ENCODE assay signal across 13 mouse cellular contexts in genomic region chr1:136953444-136954107, GRCm38 (mm10). TPM values are rescaled to one million over a fixed set of nuclear protein-coding genes. Genes with fewer than 3 reads are reported as not detected.
A peak's percentile ranks its signal among the peaks of the same experiment; 100 is the strongest.
DNase-seq lines count a peak whose midpoint lies in the region; ATAC-seq and TF ChIP-seq lines count a peak whose summit lies in the region.
"Had no signal": no experiment of that assay in that cellular context is flagged by ENCODE, and none has a peak within 500 bp of the region (broad histone marks: within the 10 kb centered on the region; RNA-seq: fewer than 3 reads in every experiment).

No protein-coding gene starts in this region.

- H3K27ac ChIP-seq in hindbrain, embryonic 11.5 days (ENCODE audit: low read depth, low read length) = no peak overlapping the region
- H3K27ac ChIP-seq in hindbrain, embryonic 13.5 days = no peak overlapping the region
- peak overlapping the region; percentile 95 for H3K27ac ChIP-seq in ES-Bruce4 (ENCODE audit: insufficient read depth, low read length)
- peak overlapping the region; percentile 85; the same call in 1 of the 2 replicates for H3K27ac ChIP-seq in ES-E14 (ENCODE audit: insufficient read depth, low read depth, low read length, poor library complexity, severe bottlenecking)
- H3K27ac ChIP-seq in intestine, postnatal 0 days (ENCODE audit: low read depth, low read length) = no peak overlapping the region
- H3K27ac ChIP-seq: limb, embryonic 13.5 days had no signal

- in situ Hi-C loops in ES-E14 (cut with MboI; ENCODE audit: low sequenced_read_pairs in 2 of 2, unreplicated experiment in 2 of 2) = no loop called here

- peak; percentile 41 for DNase-seq in hindbrain, embryonic 11.5 days (ENCODE audit: low spot score)
- DNase-seq in ES-E14 (ENCODE audit: low read depth, low spot score) = peak; percentile 84
- DNase-seq in urinary bladder, adult 18-20 months (ENCODE audit: low spot score in 2 of 2) = no peak
- DNase-seq in kidney, postnatal 14 days = no peak
- DNase-seq: gastrocnemius, postnatal 10 days; kidney, adult 11 months; layer of hippocampus, adult 9-11 months; right cerebral cortex, postnatal 14 days had no signal

- peaks cover 8% of the 10 kb centered on the region for H3K4me1 ChIP-seq in hindbrain, embryonic 11.5 days (replicated peaks; ENCODE audit: control insufficient read depth, insufficient read depth, low read length)
- peaks cover 28% of the 10 kb centered on the region for H3K4me1 ChIP-seq in hindbrain, embryonic 13.5 days (replicated peaks)
- H3K4me1 ChIP-seq in ES-Bruce4 (ENCODE audit: control insufficient read depth, insufficient read depth, low read length) (peaks cover 3% of the 10 kb centered on the region), ES-E14 (ENCODE audit: control insufficient read depth in 2 of 2, insufficient read depth in 2 of 2, low read length in 2 of 2, poor library complexity in 1 of 2) (peaks cover 4 to 18% of the 10 kb centered on the region in 2 experiments; a peak in 3 of 4 replicates)
- H3K4me1 ChIP-seq in intestine, postnatal 0 days (replicated peaks; ENCODE audit: control insufficient read depth, insufficient read depth, low read length) = peaks cover 3% of the 10 kb centered on the region

- no peak overlapping the region for H3K4me3 ChIP-seq in hindbrain, embryonic 11.5 days (ENCODE audit: low read depth, low read length)
- H3K4me3 ChIP-seq in hindbrain, embryonic 13.5 days = no peak overlapping the region
- H3K4me3 ChIP-seq in ES-Bruce4 (ENCODE audit: low read depth, low read length) (0 out of 2 replicates have a peak overlapping the region, but pooled peaks have one; percentile 19), ES-E14 (ENCODE audit: insufficient read depth in 1 of 2, low read depth in 1 of 2, low read length in 2 of 2, poor library complexity in 1 of 2, severe bottlenecking in 1 of 2) (peak overlapping the region; percentile 70 to 71)
- peak overlapping the region; percentile 48 for H3K4me3 ChIP-seq in intestine, postnatal 0 days (ENCODE audit: low read depth, low read length)

- H3K9me3 ChIP-seq in hindbrain, embryonic 11.5 days (ENCODE audit: control insufficient read depth, low read length) = no peaks in the 10 kb centered on the region
- no peaks in the 10 kb centered on the region for H3K9me3 ChIP-seq in hindbrain, embryonic 13.5 days
- H3K9me3 ChIP-seq in ES-Bruce4 (replicated peaks; ENCODE audit: control insufficient read depth, insufficient read depth, low read length, poor library complexity, severe bottlenecking) = no peaks in the 10 kb centered on the region
- H3K9me3 ChIP-seq in ES-E14 (ENCODE audit: control insufficient read depth, insufficient read depth, low read depth, low read length) = no peaks in the 10 kb centered on the region
- H3K9me3 ChIP-seq in intestine, postnatal 0 days (ENCODE audit: control insufficient read depth) = no peaks in the 10 kb centered on the region
- H3K9me3 ChIP-seq: limb, embryonic 13.5 days had no signal

- no peak overlapping the region for H3K4me2 ChIP-seq in hindbrain, embryonic 11.5 days (replicated peaks; ENCODE audit: low read depth, low read length)
- no peak overlapping the region for H3K4me2 ChIP-seq in hindbrain, embryonic 13.5 days
- H3K4me2 ChIP-seq in intestine, postnatal 0 days (replicated peaks; ENCODE audit: low read depth) = peak overlapping the region; percentile 85

- H3K9ac ChIP-seq in hindbrain, embryonic 11.5 days (ENCODE audit: low read depth, low read length) = no peak overlapping the region
- H3K9ac ChIP-seq in hindbrain, embryonic 13.5 days = no peak overlapping the region
- H3K9ac ChIP-seq in ES-Bruce4 (ENCODE audit: low read depth, poor library complexity, severe bottlenecking) (peak overlapping the region; percentile 66), ES-E14 (ENCODE audit: insufficient read depth, low read depth, low read length, poor library complexity, severe bottlenecking) (no peak overlapping the region)
- no peak overlapping the region for H3K9ac ChIP-seq in intestine, postnatal 0 days (ENCODE audit: low read depth, low read length)

- H3K36me3 ChIP-seq in hindbrain, embryonic 11.5 days (ENCODE audit: control insufficient read depth, insufficient read depth, low read length) = no peaks in the 10 kb centered on the region
- no peaks in the 10 kb centered on the region for H3K36me3 ChIP-seq in hindbrain, embryonic 13.5 days
- H3K36me3 ChIP-seq in ES-Bruce4 (ENCODE audit: control insufficient read depth, insufficient read depth, low read length, poor library complexity, severe bottlenecking) (no peaks in the 10 kb centered on the region), ES-E14 (ENCODE audit: control insufficient read depth, insufficient read depth, low read length, poor library complexity, severe bottlenecking) (peaks cover 1% of the 10 kb centered on the region; the same call in 1 of the 2 replicates)
- H3K36me3 ChIP-seq in intestine, postnatal 0 days (ENCODE audit: control insufficient read depth, insufficient read depth) = no peaks in the 10 kb centered on the region
- H3K36me3 ChIP-seq: limb, embryonic 13.5 days had no signal

- no peak for TF ChIP-seq CTCF in ES-Bruce4 (IDR thresholded peaks at IDR 0.05; ENCODE audit: low read depth, low read length)
- no peak for TF ChIP-seq CTCF in intestine, postnatal 0 days (IDR thresholded peaks at IDR 0.05; ENCODE audit: low read depth)

- under 1% methylated on average over 15 of the region's 15 CpGs for WGBS in hindbrain, embryonic 11.5 days
- under 1% methylated on average over 15 of the region's 15 CpGs for WGBS in hindbrain, embryonic 13.5 days
- 11% methylated on average over 15 of the region's 15 CpGs for WGBS in intestine, postnatal 0 days

- TF ChIP-seq EP300 in ES-Bruce4 (IDR thresholded peaks at IDR 0.05; ENCODE audit: insufficient read depth, low read depth, low read length) = peak; percentile 92

- no peak for TF ChIP-seq POLR2A in ES-Bruce4 (IDR thresholded peaks at IDR 0.05; ENCODE audit: insufficient read depth, low read length)

- H3K27me3 ChIP-seq in hindbrain, embryonic 11.5 days (ENCODE audit: control insufficient read depth, insufficient read depth, low read length) = peaks cover 70% of the 10 kb centered on the region
- H3K27me3 ChIP-seq in hindbrain, embryonic 13.5 days = peaks cover 97% of the 10 kb centered on the region
- no peaks in the 10 kb centered on the region for H3K27me3 ChIP-seq in ES-Bruce4 (ENCODE audit: control insufficient read depth, insufficient read depth, low read length, poor library complexity, severe bottlenecking)
- 0 out of 2 replicates have a peak, but pooled peaks cover 21% of the 10 kb centered on the region for H3K27me3 ChIP-seq in intestine, postnatal 0 days (replicated peaks; ENCODE audit: control insufficient read depth, insufficient read depth, low read length)

- ATAC-seq in hindbrain, embryonic 11.5 days (ENCODE audit: low FRiP score) = no peak
- ATAC-seq in hindbrain, embryonic 13.5 days (ENCODE audit: low FRiP score) = no peak
- no peak for ATAC-seq in intestine, postnatal 0 days

TF ChIP-seq in ES-E14, 5 proteins besides CTCF, POLR2A, EP300 and RAD21:
- TF ChIP-seq CHD2 (IDR thresholded peaks at IDR 0.05; ENCODE audit: low read depth, low read length) (no peak; the same call in 1 of the 2 replicates), ZNF384 (IDR thresholded peaks at IDR 0.05; ENCODE audit: low read depth, low read length) (peak; percentile 96)

RNA-seq across cellular contexts. Expression of gene Nr5a2, which starts 6.7 kb away (rescaled TPM):
- 0.26 and 0.68 TPM in 2 replicates for polyA plus RNA-seq in hindbrain, embryonic 11.5 days (2014; fragmentation: Nextera tagmentation; extraction: Ambion mirVana)
- 0.62 and 0.64 TPM in 2 replicates for polyA plus RNA-seq in hindbrain, embryonic 13.5 days (2015; fragmentation: Nextera tagmentation; extraction: Ambion mirVana)
- 32.7 and 33.9 TPM in 2 replicates for polyA plus RNA-seq in ES-Bruce4 (2011; ENCODE audit: insufficient read depth, insufficient read length, low read depth, missing spikeins)
- 24.6 and 35.4 TPM in 2 replicates for total RNA-seq in ES-E14 (2012; rRNA removed)
- polyA plus RNA-seq in intestine, postnatal 0 days (2015; fragmentation: Nextera tagmentation; extraction: Ambion mirVana) = 3.9 and 4.9 TPM in 2 replicates
- polyA plus RNA-seq: cortical plate, adult 2 months had no signal

Comparison
In these comparisons a context has a peak if more than half of its experiments do, and no peak if none do; other contexts are left out.
1. DNase-seq: peak in hindbrain, embryonic 11.5 days (single experiment) and ES-E14 (single experiment); none in urinary bladder, adult 18-20 months (0 of 2) and kidney, postnatal 14 days (single experiment).
2. H3K27ac ChIP-seq: peak in ES-Bruce4 (single experiment) and ES-E14 (single experiment); none in hindbrain, embryonic 11.5 days (single experiment), hindbrain, embryonic 13.5 days (single experiment) and intestine, postnatal 0 days (single experiment).
3. H3K4me3 ChIP-seq: peak in ES-Bruce4 (single experiment), ES-E14 (2 of 2) and intestine, postnatal 0 days (single experiment); none in hindbrain, embryonic 11.5 days (single experiment) and hindbrain, embryonic 13.5 days (single experiment).